In genomic region chr5:126651367-126651766, GRCm38 (mm10) we compare ENCODE assay signal across 8 mouse cellular contexts.
DNase-seq lines count a peak whose midpoint lies in the region; ATAC-seq and TF ChIP-seq lines count a peak whose summit lies in the region.

No protein-coding gene starts in this region.

- no peak for TF ChIP-seq EP300 in heart, postnatal 0 days (IDR thresholded peaks at IDR 0.05; ENCODE audit: low read depth)

- no peak for TF ChIP-seq CTCF in heart, postnatal 0 days (IDR thresholded peaks at IDR 0.05; ENCODE audit: low read depth)

- H3K79me2 ChIP-seq in myocyte (ENCODE audit: control insufficient read depth, insufficient read depth) = no peaks in the 10 kb centered on the region

- H3K27me3 ChIP-seq in heart, postnatal 0 days (ENCODE audit: control insufficient read depth, insufficient read depth, low read length) = no peaks in the 10 kb centered on the region
- no peaks in the 10 kb centered on the region for H3K27me3 ChIP-seq in myocyte (ENCODE audit: control insufficient read depth, insufficient read depth, insufficient read length)

- no peaks in the 10 kb centered on the region for H3K9me3 ChIP-seq in heart, postnatal 0 days (replicated peaks; ENCODE audit: control insufficient read depth, low read length)

- no peaks in the 10 kb centered on the region for H3K36me3 ChIP-seq in heart, postnatal 0 days (replicated peaks; ENCODE audit: control insufficient read depth, insufficient read depth, low read length)
- no peaks in the 10 kb centered on the region for H3K36me3 ChIP-seq in myocyte (ENCODE audit: control insufficient read depth, insufficient read depth)

- no peak overlapping the region for H3K4me3 ChIP-seq in heart, postnatal 0 days (ENCODE audit: low read depth, low read length)
- H3K4me3 ChIP-seq in myocyte = no peak overlapping the region

- 11% methylated on average over 3 of the region's 3 CpGs for whole genome bisulfite sequencing in heart, postnatal 0 days

- no peak overlapping the region for H3K4me2 ChIP-seq in heart, postnatal 0 days (ENCODE audit: low read depth, low read length)
- H3K4me2 ChIP-seq in myocyte (ENCODE audit: low read depth) = no peak overlapping the region

- peak; percentile 47; the same call in 1 of the 2 replicates for ATAC-seq in heart, postnatal 0 days (ENCODE audit: insufficient read depth, low read depth)

- no peak overlapping the region for H3ac ChIP-seq in myocyte (ENCODE audit: control insufficient read depth, insufficient read length)

- H3K9ac ChIP-seq in heart, postnatal 0 days (replicated peaks; ENCODE audit: low read depth, low read length) = no peak overlapping the region

- no peaks in the 10 kb centered on the region for H3K4me1 ChIP-seq in heart, postnatal 0 days (ENCODE audit: control insufficient read depth, insufficient read depth)

- no peak overlapping the region for H3K27ac ChIP-seq in heart, postnatal 0 days (ENCODE audit: low read depth)

- peak; percentile 3 for DNase-seq in kidney, adult 18-20 months
- DNase-seq in kidney, adult 11 months = no peak
- peak; percentile 22 for DNase-seq in adipocyte (ENCODE audit: low spot score)
- DNase-seq in heart, postnatal 0 days (ENCODE audit: low spot score) = peak; percentile 63
- DNase-seq in cerebellum, postnatal 14 days = no peak
- no peak for DNase-seq in thymus, postnatal 10 days (ENCODE audit: low spot score in 2 of 2)
- DNase-seq in thymus, postnatal 0 days (ENCODE audit: low spot score) = no peak

- no peak for TF ChIP-seq POLR2A in myocyte (IDR thresholded peaks at IDR 0.05; ENCODE audit: insufficient read length, low read depth)

TF ChIP-seq in myocyte, 11 proteins besides CTCF, POLR2A, EP300 and RAD21:
- TF ChIP-seq REST (IDR thresholded peaks at IDR 0.05; ENCODE audit: insufficient read depth, insufficient read length) (peak; percentile 84), MYOD1 (IDR thresholded peaks at IDR 0.05; ENCODE audit: control insufficient read depth in 1 of 3, insufficient read length in 2 of 3, low read depth in 2 of 3) (no peak), TCF12 (IDR thresholded peaks at IDR 0.05; ENCODE audit: insufficient read depth, poor library complexity, severe bottlenecking) (no peak), CEBPB (IDR thresholded peaks at IDR 0.05; ENCODE audit: insufficient read depth, poor library complexity, severe bottlenecking) (no peak), MYOG (IDR thresholded peaks at IDR 0.05; ENCODE audit: control insufficient read depth in 1 of 3, insufficient read depth in 1 of 3, insufficient read length in 2 of 3, low read depth in 2 of 3) (no peak), E2F4 (IDR thresholded peaks at IDR 0.05; ENCODE audit: insufficient read depth) (no peak)

Comparison
In these comparisons a context has a peak if more than half of its experiments do, and no peak if none do; other contexts are left out.
1. DNase-seq: peak in kidney, adult 18-20 months (single experiment), adipocyte (single experiment) and heart, postnatal 0 days (single experiment); none in kidney, adult 11 months (single experiment), cerebellum, postnatal 14 days (0 of 2), thymus, postnatal 10 days (0 of 2) and thymus, postnatal 0 days (single experiment).